Mouse (Mus musculus): ENCODE data around the gene Immp2l.

DNA sequence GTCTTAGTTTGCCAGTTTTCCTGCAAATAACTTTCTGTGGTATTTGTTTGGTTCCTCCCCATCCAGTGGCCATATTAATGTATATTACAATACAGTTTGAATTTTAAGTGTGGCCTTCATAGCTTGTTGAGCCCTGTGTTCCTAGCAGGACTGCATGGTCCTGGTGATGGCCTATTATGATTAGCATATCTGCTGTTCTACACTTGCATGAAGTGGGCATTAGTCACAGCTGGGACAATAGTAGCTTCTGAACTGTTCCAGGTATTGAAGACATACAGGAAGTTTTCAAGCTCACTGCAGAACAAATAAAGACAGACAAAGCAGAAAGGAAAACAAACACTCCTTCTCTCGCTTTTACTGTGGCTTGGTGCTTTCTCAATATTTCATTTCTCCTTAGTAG is 855.5 kb downstream of the Immp2l start:
- no peak for TF ChIP-seq CTCF (IDR thresholded peaks at IDR 0.05; ENCODE audit: low read depth)
- no peak for TF ChIP-seq EP300 (IDR thresholded peaks at IDR 0.05; ENCODE audit: low read depth)

Data from liver, embryonic 14.5 days (tissue).